Mouse (Mus musculus): ENCODE measurements around the gene Cd3eap. TPM values are rescaled to one million over a fixed set of nuclear protein-coding genes. Genes with fewer than 3 reads are reported as not detected.

Cd3eap gene
- total RNA-seq, 2 experiments from 2014 or later = 18.1 to 19.5 TPM

DNA sequence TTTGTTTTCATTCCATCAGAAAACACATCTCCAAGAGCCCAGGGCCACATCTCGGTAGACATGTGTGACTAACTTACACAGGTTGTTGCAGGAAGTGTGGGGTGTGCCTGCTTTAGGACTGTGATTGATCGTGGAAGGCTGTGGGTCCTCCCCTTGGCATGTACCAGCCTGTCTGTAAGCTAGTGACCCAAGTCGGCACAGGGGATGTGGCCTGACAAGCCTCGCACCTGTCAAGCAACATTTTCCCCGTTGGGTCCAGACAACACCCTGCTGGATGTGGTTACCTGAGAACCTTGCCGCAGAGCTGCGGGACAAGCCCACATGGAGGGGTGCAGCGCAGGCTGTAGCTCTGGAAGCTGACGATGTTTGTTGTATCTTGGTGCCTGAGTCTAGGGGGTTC lies 36.8 kb downstream of the Cd3eap start:
- H3K27ac ChIP-seq = no peak overlapping the region
- H3K4me3 ChIP-seq = no peak overlapping the region
- DNase-seq (ENCODE audit: low spot score in 2 of 2) = no peak
- TF ChIP-seq CTCF (conservative IDR thresholded peaks at IDR 0.05) = no peak

GRCm38 (mm10) chr7:19321464-19321863 lies 37.8 kb downstream of the Cd3eap start:
- TF ChIP-seq CTCF (conservative IDR thresholded peaks at IDR 0.05) = no peak
- H3K4me3 ChIP-seq = no peak overlapping the region
- DNase-seq (ENCODE audit: low spot score in 2 of 2) = no peak
- no peak overlapping the region for H3K27ac ChIP-seq

GRCm38 (mm10) chr7:19320637-19321036 lies 38.6 kb downstream of the Cd3eap start:
- TF ChIP-seq CTCF (conservative IDR thresholded peaks at IDR 0.05) = no peak
- peak overlapping the region; percentile 66 for H3K4me3 ChIP-seq
- peak overlapping the region; percentile 96 for H3K27ac ChIP-seq
- no peak for DNase-seq (ENCODE audit: low spot score in 2 of 2)

DNA sequence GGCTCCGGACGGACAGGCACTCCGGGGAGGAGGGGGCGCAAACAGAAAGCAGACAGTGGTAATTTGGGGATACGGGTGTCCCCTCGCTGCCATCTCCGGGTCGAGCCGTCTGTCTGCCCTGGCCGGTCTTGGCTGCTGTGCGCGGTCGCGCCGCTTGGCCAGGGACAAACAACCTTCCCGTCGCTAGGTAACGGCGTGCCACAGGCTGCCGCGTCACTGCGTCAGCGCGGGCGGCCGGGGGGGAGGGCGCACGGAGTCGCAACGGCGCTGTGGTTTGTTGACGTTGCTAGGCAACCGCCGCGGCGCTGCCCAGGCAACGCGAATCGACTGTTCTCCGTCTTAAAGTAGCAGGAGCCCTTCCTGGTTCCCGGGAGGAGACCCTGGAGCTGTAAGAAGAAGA lies 39.4 kb downstream of the Cd3eap start:
- H3K27ac ChIP-seq = peak overlapping the region; percentile 96
- DNase-seq (ENCODE audit: low spot score in 2 of 2) = peak; percentile 95 to 96

DNA sequence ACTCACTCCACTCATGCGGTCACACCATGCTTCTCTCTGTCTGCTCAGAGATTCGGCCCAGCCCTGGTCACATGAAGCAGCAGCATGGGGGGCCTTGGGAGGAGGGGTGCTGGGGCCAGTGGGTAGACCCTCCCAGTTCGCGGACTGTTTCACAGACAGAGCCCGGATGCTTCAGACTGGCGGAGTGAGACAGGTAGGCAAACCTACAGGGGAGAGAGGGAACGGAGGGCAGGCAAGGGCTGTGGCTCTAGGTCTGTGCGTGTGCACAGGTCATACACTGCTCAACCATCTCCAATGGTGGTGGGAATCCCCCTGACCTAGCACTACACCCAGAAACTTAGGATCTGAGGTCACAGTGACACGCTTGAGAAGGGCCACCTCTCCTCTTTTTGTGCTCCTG lies 39.8 kb downstream of the Cd3eap start:
- Histone ChIP-seq H3K27ac (peak overlapping the region; percentile 96), H3K4me3 (peak overlapping the region; percentile 66)
- no peak for TF ChIP-seq CTCF (conservative IDR thresholded peaks at IDR 0.05)
- DNase-seq (ENCODE audit: low spot score in 2 of 2) = no peak

More for the DNA sequence above, 39.4 kb downstream of the Cd3eap start:
- H3K4me3 ChIP-seq = peak overlapping the region; percentile 66
- peak; percentile 63 for TF ChIP-seq CTCF (conservative IDR thresholded peaks at IDR 0.05)

GRCm38 (mm10) chr7:19318676-19319075 lies 40.6 kb downstream of the Cd3eap start:
- Histone ChIP-seq H3K27ac (no peak overlapping the region), H3K4me3 (no peak overlapping the region)
- no peak for TF ChIP-seq CTCF (conservative IDR thresholded peaks at IDR 0.05)
- DNase-seq (ENCODE audit: low spot score in 2 of 2) = no peak

GRCm38 (mm10) chr7:19318201-19318600 lies 41.1 kb downstream of the Cd3eap start:
- no peak for TF ChIP-seq CTCF (conservative IDR thresholded peaks at IDR 0.05)
- H3K27ac ChIP-seq = no peak overlapping the region
- no peak for DNase-seq (ENCODE audit: low spot score in 2 of 2)
- H3K4me3 ChIP-seq = no peak overlapping the region

DNA sequence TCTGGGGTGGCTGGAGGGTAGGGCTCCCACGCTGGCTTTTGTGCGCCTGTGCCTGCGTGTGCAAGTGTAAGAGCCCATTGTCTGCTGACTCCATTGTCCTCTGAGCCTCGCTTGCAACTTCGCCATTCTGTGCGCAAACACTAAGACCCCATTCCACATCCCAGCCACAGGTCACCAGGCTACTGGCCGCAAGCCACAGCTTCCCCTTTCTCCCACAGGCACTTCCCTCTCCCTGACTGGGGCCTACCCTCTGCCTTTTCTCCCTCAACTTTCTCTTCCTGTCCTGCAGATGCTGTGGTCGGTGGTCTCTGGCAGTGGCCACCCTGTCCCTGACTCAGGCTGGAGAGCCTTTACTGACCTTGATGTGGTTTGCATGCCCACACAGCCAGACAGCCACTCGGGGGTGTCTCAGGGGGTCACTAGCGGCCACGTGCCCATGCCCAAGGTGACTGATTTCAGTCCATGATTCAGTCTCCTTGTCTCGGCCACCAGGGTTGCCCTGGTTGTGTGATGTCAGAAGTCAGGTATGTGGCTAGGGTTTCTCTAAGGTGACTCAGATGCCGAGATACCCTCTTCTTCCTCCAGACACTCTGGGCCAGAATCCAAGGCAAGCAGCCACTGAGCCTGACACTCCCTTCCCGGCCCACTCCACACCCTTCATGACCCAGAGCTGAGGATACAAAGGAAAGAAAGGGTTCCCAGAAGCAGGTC lies 42.7 kb downstream of the Cd3eap start:
- no peak for DNase-seq (ENCODE audit: low spot score in 2 of 2)
- no peak overlapping the region for H3K4me3 ChIP-seq
- no peak overlapping the region for H3K27ac ChIP-seq
- TF ChIP-seq CTCF (conservative IDR thresholded peaks at IDR 0.05) = no peak

- H3K4me3 ChIP-seq = no peak overlapping the region
- TF ChIP-seq CTCF (conservative IDR thresholded peaks at IDR 0.05) = no peak
- DNase-seq (ENCODE audit: low spot score in 2 of 2) = no peak
- H3K27ac ChIP-seq = no peak overlapping the region
Observed at GRCm38 (mm10) chr7:19314033-19314432, 45.2 kb downstream of the Cd3eap start.

DNA sequence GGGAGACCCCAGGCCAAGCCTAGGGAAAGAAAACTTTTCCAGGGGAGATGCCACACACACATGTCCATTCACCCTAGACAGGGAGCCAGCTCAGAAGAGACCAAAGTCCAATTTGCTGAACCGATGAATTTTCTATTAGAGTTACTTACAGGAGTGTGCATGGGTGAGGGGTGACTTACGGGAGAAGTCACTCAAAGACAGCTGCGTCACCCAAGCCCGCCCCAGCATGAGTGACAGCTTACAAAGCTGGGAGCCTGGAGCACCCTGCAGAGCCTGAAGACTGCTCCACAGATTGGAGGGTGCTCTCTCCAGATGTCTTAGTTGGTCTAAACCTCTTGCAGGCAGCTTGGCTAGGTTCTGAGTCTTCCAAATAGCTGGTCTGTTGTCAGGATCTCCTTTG lies 47.3 kb downstream of the Cd3eap start:
- Histone ChIP-seq H3K27ac (no peak overlapping the region), H3K4me3 (no peak overlapping the region)
- DNase-seq (ENCODE audit: low spot score in 2 of 2) = no peak
- no peak for TF ChIP-seq CTCF (conservative IDR thresholded peaks at IDR 0.05)

- peak within 1 kb of the TSS; percentile 98 for H3K27ac ChIP-seq
- TF ChIP-seq CTCF (conservative IDR thresholded peaks at IDR 0.05) = peak; percentile 73
- peak; percentile 95 to 96 for DNase-seq (ENCODE audit: low spot score in 2 of 2)
- peak within 1 kb of the TSS; percentile 63 for H3K4me3 ChIP-seq
Observed at GRCm38 (mm10) chr7:19309884-19310641, 49.2 kb downstream of the Cd3eap start, which contains the start of gene Fosb. TSS of gene Fosb (minus strand) at chr7:19310051.

DNA sequence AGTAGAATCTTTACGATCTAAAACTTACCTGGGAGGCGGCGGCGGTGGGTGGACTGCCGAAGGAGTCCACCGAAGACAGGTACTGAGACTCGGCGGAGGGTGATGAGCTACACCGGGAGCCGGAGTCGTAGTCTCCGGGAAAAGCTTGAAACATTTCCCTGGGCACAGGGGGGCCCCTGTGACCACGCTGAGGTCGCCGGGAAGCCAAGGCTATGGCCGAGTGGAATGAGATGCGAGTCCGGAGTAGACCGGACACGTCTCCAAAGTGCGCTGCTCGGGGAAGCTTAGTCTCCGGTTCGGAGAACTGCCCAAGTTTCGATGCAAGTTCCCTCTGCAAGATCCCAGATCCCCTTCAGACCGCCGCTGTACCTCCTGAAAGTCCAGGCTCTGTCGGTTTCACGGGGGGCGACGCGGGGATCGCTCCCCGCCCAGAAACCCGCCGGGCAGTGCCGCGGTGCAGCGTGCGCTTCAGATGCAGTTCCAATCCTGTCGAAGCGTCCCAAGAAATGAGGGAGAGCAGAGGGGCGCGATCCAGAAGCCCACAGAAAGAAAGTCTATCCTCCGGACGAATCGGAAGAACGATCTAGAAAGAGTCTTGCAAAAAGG lies 49.9 kb downstream of the Cd3eap start:
- no peak for DNase-seq (ENCODE audit: low spot score in 2 of 2)
- no peak for TF ChIP-seq CTCF (conservative IDR thresholded peaks at IDR 0.05)
- peak overlapping the region; percentile 63 for H3K4me3 ChIP-seq
- no peak overlapping the region; the same call in 1 of the 2 replicates for H3K27ac ChIP-seq

All from layer of hippocampus, adult 2 months (tissue).